ENCODE assay signal across 28 mouse cellular contexts in the genomic region with DNA sequence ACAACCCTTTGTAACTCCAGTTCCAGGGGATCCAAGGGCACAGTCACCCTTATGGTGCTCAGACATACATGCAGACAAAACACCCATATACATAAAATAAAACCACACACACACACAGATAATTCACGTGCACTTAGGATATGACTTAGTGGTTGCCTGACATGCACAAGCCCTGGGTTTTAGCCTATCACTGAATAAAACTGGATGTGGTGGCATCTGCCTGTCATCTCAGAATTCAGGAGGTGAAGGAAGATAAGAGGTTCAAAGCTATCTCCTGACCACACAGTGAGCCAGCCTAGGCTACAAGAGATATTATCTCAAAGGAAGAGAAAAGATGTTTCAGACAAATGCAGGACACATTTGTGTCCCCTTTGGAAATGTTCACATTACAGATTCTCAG. TPM values are rescaled to one million over a fixed set of nuclear protein-coding genes. Genes with fewer than 3 reads are reported as not detected.
DNase-seq lines count a peak whose midpoint lies in the region; ATAC-seq and TF ChIP-seq lines count a peak whose summit lies in the region.
"Had no signal": no experiment of that assay in that cellular context is flagged by ENCODE, and none has a peak within 500 bp of the region (broad histone marks: within the 10 kb centered on the region; RNA-seq: fewer than 3 reads in every experiment).

No protein-coding gene starts in this region.

- no peak overlapping the region for H3K4me2 ChIP-seq in intestine, embryonic 16.5 days (ENCODE audit: low read depth, low read length)
- no peak overlapping the region for H3K4me2 ChIP-seq in intestine, embryonic 15.5 days (replicated peaks)
- no peak overlapping the region for H3K4me2 ChIP-seq in liver, embryonic 14.5 days (ENCODE audit: low read depth)
- H3K4me2 ChIP-seq: embryonic facial prominence, embryonic 13.5 days; heart, embryonic 12.5 days; hindbrain, embryonic 14.5 days; limb, embryonic 15.5 days; lung, embryonic 15.5 days; midbrain, embryonic 12.5 days; neural tube, embryonic 13.5 days had no signal

- intact Hi-C loops in heart, postnatal 25 days (cut with DNase I): no loop called here

- peak; percentile 55; the same call in 1 of the 2 replicates for TF ChIP-seq EP300 in liver, embryonic 14.5 days (IDR thresholded peaks at IDR 0.05; ENCODE audit: low read depth)

- TF ChIP-seq CTCF in G1E (IDR thresholded peaks at IDR 0.05; ENCODE audit: low read depth, low read length): no peak
- TF ChIP-seq CTCF in liver, embryonic 14.5 days (IDR thresholded peaks at IDR 0.05; ENCODE audit: low read depth): no peak
- TF ChIP-seq CTCF in small intestine, adult 2 months (IDR thresholded peaks at IDR 0.05; ENCODE audit: extremely low read depth, insufficient read length, insufficient replicate concordance, low read depth, low read length): no peak

- H3K9me3 ChIP-seq in intestine, embryonic 16.5 days (ENCODE audit: control insufficient read depth, low read length): no peaks in the 10 kb centered on the region
- H3K9me3 ChIP-seq in intestine, embryonic 15.5 days: no peaks in the 10 kb centered on the region
- H3K9me3 ChIP-seq in G1E (replicated peaks): no peaks in the 10 kb centered on the region
- H3K9me3 ChIP-seq in liver, embryonic 14.5 days (ENCODE audit: control insufficient read depth, low read length): no peaks in the 10 kb centered on the region
- H3K9me3 ChIP-seq: embryonic facial prominence, embryonic 13.5 days; heart, embryonic 12.5 days; limb, embryonic 10.5 days; limb, embryonic 15.5 days; lung, embryonic 15.5 days; midbrain, embryonic 12.5 days; neural tube, embryonic 13.5 days had no signal

- TF ChIP-seq POLR2A in small intestine, adult 2 months (IDR thresholded peaks at IDR 0.05; ENCODE audit: low read depth, low read length): no peak

- peaks cover 2% of the 10 kb centered on the region; the same call in 1 of the 2 replicates for H3K4me1 ChIP-seq in intestine, embryonic 16.5 days (ENCODE audit: control insufficient read depth, insufficient read depth, low read length)
- no peaks in the 10 kb centered on the region for H3K4me1 ChIP-seq in intestine, embryonic 15.5 days (replicated peaks)
- peaks cover 37% of the 10 kb centered on the region for H3K4me1 ChIP-seq in G1E (ENCODE audit: insufficient read depth, low read depth, low read length)
- H3K4me1 ChIP-seq in liver, embryonic 14.5 days (replicated peaks; ENCODE audit: control insufficient read depth in 2 of 2, insufficient read depth in 2 of 2, low read length in 1 of 2): peaks cover 0 to 15% of the 10 kb centered on the region in 2 experiments; a peak in 3 of 4 replicates
- H3K4me1 ChIP-seq in small intestine, adult 2 months (ENCODE audit: control insufficient read depth, insufficient read depth, insufficient read length, low read length): peaks cover 12% of the 10 kb centered on the region; the same call in 1 of the 2 replicates
- H3K4me1 ChIP-seq: embryonic facial prominence, embryonic 13.5 days; limb, embryonic 10.5 days; limb, embryonic 15.5 days; lung, embryonic 15.5 days; midbrain, embryonic 12.5 days; neural tube, embryonic 13.5 days had no signal

- H3K27ac ChIP-seq in intestine, embryonic 16.5 days (ENCODE audit: low read length): peak overlapping the region; percentile 43; the same call in 1 of the 2 replicates
- H3K27ac ChIP-seq in intestine, embryonic 15.5 days: no peak overlapping the region
- no peak overlapping the region for H3K27ac ChIP-seq in liver, embryonic 14.5 days
- H3K27ac ChIP-seq in small intestine, adult 2 months (ENCODE audit: insufficient read depth, low read depth, low read length): peak overlapping the region; percentile 88
- H3K27ac ChIP-seq: embryonic facial prominence, embryonic 13.5 days; gastrocnemius, adult 2 months; heart, adult 2 months; hindbrain, embryonic 14.5 days; kidney, postnatal 0 days; limb, embryonic 10.5 days; limb, embryonic 15.5 days; lung, embryonic 15.5 days; midbrain, embryonic 12.5 days; neural tube, embryonic 13.5 days had no signal

- no peaks in the 10 kb centered on the region for H3K27me3 ChIP-seq in intestine, embryonic 16.5 days (replicated peaks; ENCODE audit: control insufficient read depth, insufficient read depth, low read length)
- H3K27me3 ChIP-seq in intestine, embryonic 15.5 days (replicated peaks): no peaks in the 10 kb centered on the region
- no peaks in the 10 kb centered on the region for H3K27me3 ChIP-seq in G1E (ENCODE audit: insufficient read depth, low read length)
- no peaks in the 10 kb centered on the region for H3K27me3 ChIP-seq in liver, embryonic 14.5 days (ENCODE audit: control insufficient read depth, insufficient read depth, low read length)
- no peaks in the 10 kb centered on the region for H3K27me3 ChIP-seq in small intestine, adult 2 months (ENCODE audit: control insufficient read depth, insufficient read depth, low read length)
- H3K27me3 ChIP-seq: embryonic facial prominence, embryonic 13.5 days; heart, embryonic 12.5 days; limb, embryonic 15.5 days; lung, embryonic 15.5 days; midbrain, embryonic 12.5 days; neural tube, embryonic 13.5 days had no signal

- ATAC-seq in intestine, embryonic 16.5 days: no peak
- no peak for ATAC-seq in intestine, embryonic 15.5 days
- ATAC-seq in G1E (ENCODE audit: extremely low read depth, insufficient number of reproducible peaks, low FRiP score, poor library complexity, severe bottlenecking): peak; percentile 71
- peak; percentile 62 for ATAC-seq in liver, embryonic 14.5 days (ENCODE audit: insufficient read depth)
- ATAC-seq: forebrain, embryonic 16.5 days had no signal

- H3K4me3 ChIP-seq in intestine, embryonic 16.5 days (ENCODE audit: low read length): peak overlapping the region; percentile 28
- no peak overlapping the region for H3K4me3 ChIP-seq in intestine, embryonic 15.5 days (replicated peaks)
- H3K4me3 ChIP-seq in G1E (ENCODE audit: low read depth, low read length): no peak overlapping the region
- no peak overlapping the region for H3K4me3 ChIP-seq in liver, embryonic 14.5 days (ENCODE audit: insufficient read depth in 1 of 2, low read depth in 2 of 2, low read length in 2 of 2)
- peak overlapping the region; percentile 72; the same call in 1 of the 2 replicates for H3K4me3 ChIP-seq in small intestine, adult 2 months (ENCODE audit: low read depth, low read length)
- H3K4me3 ChIP-seq: embryonic facial prominence, embryonic 13.5 days; erythroblast, embryonic 14.5 days; gastrocnemius, adult 2 months; heart, adult 2 months; heart, embryonic 12.5 days; limb, embryonic 10.5 days; limb, embryonic 15.5 days; lung, embryonic 15.5 days; midbrain, embryonic 12.5 days; myocyte; neural tube, embryonic 13.5 days had no signal

- DNase-seq in G1E (ENCODE audit: low spot score): no peak
- no peak for DNase-seq in liver, embryonic 14.5 days (ENCODE audit: low read depth in 3 of 3, low spot score in 3 of 3)
- DNase-seq in urinary bladder, postnatal 10 days (ENCODE audit: low spot score): no peak
- DNase-seq in heart, postnatal 25 days (ENCODE audit: low spot score): no peak
- DNase-seq: adrenal gland, adult 2 months; cerebellum, adult 11-12 months; cerebellum, adult 9-11 months; embryo, embryonic 11 days; gastrocnemius, adult 2 months; gastrocnemius, postnatal 36 days; heart, adult 2 months; kidney, adult 8-10 months; kidney, postnatal 4 days had no signal

- 86% methylated on average over 1 of the region's 1 CpGs for WGBS in intestine, embryonic 16.5 days
- 91% methylated on average over 1 of the region's 1 CpGs for WGBS in intestine, embryonic 15.5 days
- 10% methylated on average over 1 of the region's 1 CpGs for WGBS in liver, embryonic 14.5 days (ENCODE audit: insufficient replicate concordance)
- 87% methylated on average over 1 of the region's 1 CpGs for WGBS in small intestine, adult 2 months

- no peak overlapping the region for H3K9ac ChIP-seq in intestine, embryonic 16.5 days (ENCODE audit: low read depth, low read length)
- H3K9ac ChIP-seq in intestine, embryonic 15.5 days: no peak overlapping the region
- H3K9ac ChIP-seq in liver, embryonic 14.5 days (replicated peaks): no peak overlapping the region
- H3K9ac ChIP-seq: embryonic facial prominence, embryonic 13.5 days; heart, embryonic 12.5 days; hindbrain, embryonic 14.5 days; limb, embryonic 15.5 days; lung, embryonic 15.5 days; midbrain, embryonic 12.5 days; neural tube, embryonic 13.5 days had no signal

- peaks cover 4% of the 10 kb centered on the region; the same call in 1 of the 2 replicates for H3K36me3 ChIP-seq in intestine, embryonic 16.5 days (ENCODE audit: control insufficient read depth, insufficient read depth, low read length)
- H3K36me3 ChIP-seq in intestine, embryonic 15.5 days: peaks cover 9% of the 10 kb centered on the region
- H3K36me3 ChIP-seq in G1E (replicated peaks): peaks cover 61% of the 10 kb centered on the region
- peaks cover 38% of the 10 kb centered on the region for H3K36me3 ChIP-seq in liver, embryonic 14.5 days (replicated peaks; ENCODE audit: control insufficient read depth, insufficient read depth, low read depth)
- peaks cover 25% of the 10 kb centered on the region for H3K36me3 ChIP-seq in small intestine, adult 2 months (ENCODE audit: control insufficient read depth, insufficient read depth, low read length)

RNA-seq across cellular contexts. Expression of a gene that starts 1.0 kb away (rescaled TPM):
- 45.3 and 80.2 TPM in 2 replicates for polyA plus RNA-seq in intestine, embryonic 16.5 days (2015; fragmentation: Nextera tagmentation; extraction: Ambion mirVana)
- 19.6 and 25.1 TPM in 2 replicates for polyA plus RNA-seq in intestine, embryonic 15.5 days (2015; fragmentation: Nextera tagmentation; extraction: Ambion mirVana)
- total RNA-seq in G1E (2014; fragmentation: Nextera tagmentation): 0.10 and 0.15 TPM in 2 replicates
- 0.22 and 0.23 TPM in 2 replicates for total RNA-seq in G1E (2017)
- polyA plus RNA-seq in G1E (2012): not detected in 2 replicates
- 0.02 and 0.03 TPM in 2 replicates for polyA plus RNA-seq in liver, embryonic 14.5 days (2012; rRNA removed)
- polyA plus RNA-seq in liver, embryonic 14.5 days (2014; fragmentation: Nextera tagmentation; extraction: Ambion mirVana): not detected in 2 replicates
- 69.2 and 416 TPM in 2 replicates for polyA plus RNA-seq in small intestine, adult 2 months (2012; rRNA removed)
- not detected for total RNA-seq in heart, postnatal 25 days (2021)
- total RNA-seq: gastrocnemius, adult 2 months; heart, adult 2 months had no signal
- polyA plus RNA-seq: erythroblast, embryonic 14.5 days had no signal

RNA-seq across cellular contexts. Expression of a gene that starts 32.3 kb away (rescaled TPM):
- 205 and 225 TPM in 2 replicates for polyA plus RNA-seq in intestine, embryonic 16.5 days (2015; fragmentation: Nextera tagmentation; extraction: Ambion mirVana)
- 243 and 257 TPM in 2 replicates for polyA plus RNA-seq in intestine, embryonic 15.5 days (2015; fragmentation: Nextera tagmentation; extraction: Ambion mirVana)
- total RNA-seq in G1E (2014; fragmentation: Nextera tagmentation): 320 and 323 TPM in 2 replicates
- total RNA-seq in G1E (2017): 443 and 444 TPM in 2 replicates
- polyA plus RNA-seq in G1E (2012): 69.2 and 70.4 TPM in 2 replicates
- 77.5 and 110 TPM in 2 replicates for polyA plus RNA-seq in liver, embryonic 14.5 days (2012; rRNA removed)
- polyA plus RNA-seq in liver, embryonic 14.5 days (2014; fragmentation: Nextera tagmentation; extraction: Ambion mirVana): 231 and 251 TPM in 2 replicates
- 4.2 and 7.3 TPM in 2 replicates for polyA plus RNA-seq in small intestine, adult 2 months (2012; rRNA removed)
- total RNA-seq in heart, postnatal 25 days (2021): 1 to 10 TPM; 6.3 to 6.4 TPM

Comparison
In these comparisons a context has a peak if more than half of its experiments do, and no peak if none do; other contexts are left out.
1. H3K27ac ChIP-seq: peak in intestine, embryonic 16.5 days (single experiment) and small intestine, adult 2 months (single experiment); none in intestine, embryonic 15.5 days (single experiment) and liver, embryonic 14.5 days (single experiment).
2. H3K4me3 ChIP-seq: peak in intestine, embryonic 16.5 days (single experiment) and small intestine, adult 2 months (single experiment); none in intestine, embryonic 15.5 days (single experiment), G1E (single experiment) and liver, embryonic 14.5 days (0 of 2).
3. ATAC-seq: peak in G1E (single experiment) and liver, embryonic 14.5 days (single experiment); none in intestine, embryonic 16.5 days (single experiment) and intestine, embryonic 15.5 days (single experiment).
4. RNA of a gene that starts 1.0 kb away (polyA plus RNA-seq): 69.2 to 416 TPM in small intestine, adult 2 months, 45.3 to 80.2 TPM in intestine, embryonic 16.5 days and 19.6 to 25.1 TPM in intestine, embryonic 15.5 days; 0.02 to 0.03 TPM in liver, embryonic 14.5 days and not detected in G1E; every median in the first group is over 10 times any median in the second.